Mouse (Mus musculus) forebrain, embryonic 16.5 days (tissue): ENCODE data around the gene Elavl2. TPM values are rescaled to one million over a fixed set of nuclear protein-coding genes. Genes with fewer than 3 reads are reported as not detected.

Experiments
- ATAC-seq: fragments of 200-750 bp; cut with Nextera tagmentation; 2 replicates; pipeline ENCODE4 v1.8.0; 2017; ENCODE audit warnings: mild to moderate bottlenecking, moderate library complexity
- H3K27ac ChIP-seq: fragments of 300-500 bp; sonication (generic); 2 replicates; pipeline ENCODE4 v1.5.1; 2014; ENCODE audit warnings: low read length, control low read depth
- H3K27me3 ChIP-seq: fragments of 300-500 bp; sonication (generic); replicated peaks from 2 replicates; pipeline ENCODE4 v1.6.1; 2014; ENCODE audit warnings: low read length; ENCODE audit not compliant: control insufficient read depth, insufficient read depth
- H3K36me3 ChIP-seq: fragments of 300-500 bp; sonication (generic); 2 replicates; pipeline ENCODE4 v1.6.1; 2014; ENCODE audit not compliant: control insufficient read depth, insufficient read depth
- H3K4me1 ChIP-seq: fragments of 300-500 bp; sonication (generic); replicated peaks from 2 replicates; pipeline ENCODE4 v1.6.1; 2014; ENCODE audit warnings: low read length; ENCODE audit not compliant: control insufficient read depth, insufficient read depth
- H3K4me2 ChIP-seq: fragments of 300-500 bp; sonication (generic); 2 replicates; pipeline ENCODE4 v1.6.1; 2014; ENCODE audit warnings: mild to moderate bottlenecking, low read length, control low read depth
- H3K4me3 ChIP-seq: fragments of 300-500 bp; sonication (generic); replicated peaks from 2 replicates; pipeline ENCODE4 v1.5.1; 2014; ENCODE audit warnings: mild to moderate bottlenecking, low read length, control low read depth
- H3K9ac ChIP-seq: fragments of 300-500 bp; sonication (generic); replicated peaks from 2 replicates; pipeline ENCODE4 v1.6.1; 2014; ENCODE audit warnings: low read depth, low read length, control low read depth
- H3K9me3 ChIP-seq: fragments of 300-500 bp; sonication (generic); 2 replicates; pipeline ENCODE4 v1.6.1; 2016; ENCODE audit warnings: low read length; ENCODE audit not compliant: control insufficient read depth
- WGBS: fragments of 180-500 bp; shearing (Covaris S2); extraction: QIAGEN DNeasy Blood & Tissue Kit; methylation state at CpG from one replicate; pipeline ENCODE4 v1.1.7; 2014; 5-methylcytosine and 5-hydroxymethylcytosine counted together
- polyA plus RNA-seq: library from polyadenylated mRNA; unstranded; fragments of >200 nt; fragmentation: Nextera tagmentation; extraction: Ambion mirVana; gene quantifications from 2 replicates; pipeline ENCODE4 v1.2.1, GENCODE M21; 2015

Gene Elavl2
- polyA plus RNA-seq, result 157 and 164 TPM in 2 replicates

DNA sequence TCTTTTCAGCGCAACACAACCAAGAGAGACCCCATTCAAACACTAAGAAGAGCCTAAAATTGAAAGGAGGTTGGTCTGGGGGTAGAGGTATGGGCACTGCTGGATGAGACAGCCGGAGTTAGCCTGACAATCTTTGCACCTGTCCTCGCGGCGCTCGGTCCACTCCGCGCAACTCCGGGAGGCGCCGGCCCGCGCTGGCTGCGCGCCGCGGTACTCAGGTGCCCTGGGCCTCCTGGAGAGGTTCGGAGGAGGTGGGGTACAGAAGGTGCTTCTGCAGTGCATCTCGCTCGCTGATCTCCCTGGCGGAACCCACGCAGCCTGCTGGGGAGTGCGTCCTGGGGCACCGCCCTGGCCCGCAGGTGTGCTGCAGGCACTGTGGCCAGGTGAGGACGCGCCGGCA, at the start of gene Elavl2:
Gene Elavl2, minus strand, starts transcription at position 363 of the 400 bp plus-strand sequence.
- H3K4me1 ChIP-seq, result peaks cover 10% of the 10 kb centered on the region
- ATAC-seq, result peak; percentile 24
- peak within 1 kb of the TSS; percentile 46 for H3K4me3 ChIP-seq
- H3K27ac ChIP-seq, result no peak within 1 kb of the TSS; the same call in 1 of the 2 replicates
- H3K9ac ChIP-seq, result peak within 1 kb of the TSS; percentile 57
- 0 out of 2 replicates have a peak, but pooled peaks cover 2% of the 10 kb centered on the region for H3K27me3 ChIP-seq
- no peaks in the 10 kb centered on the region for H3K36me3 ChIP-seq
- under 1% methylated on average over 28 of the region's 28 CpGs for WGBS
- peak within 1 kb of the TSS; percentile 88 for H3K4me2 ChIP-seq
- H3K9me3 ChIP-seq, result no peaks in the 10 kb centered on the region

DNA sequence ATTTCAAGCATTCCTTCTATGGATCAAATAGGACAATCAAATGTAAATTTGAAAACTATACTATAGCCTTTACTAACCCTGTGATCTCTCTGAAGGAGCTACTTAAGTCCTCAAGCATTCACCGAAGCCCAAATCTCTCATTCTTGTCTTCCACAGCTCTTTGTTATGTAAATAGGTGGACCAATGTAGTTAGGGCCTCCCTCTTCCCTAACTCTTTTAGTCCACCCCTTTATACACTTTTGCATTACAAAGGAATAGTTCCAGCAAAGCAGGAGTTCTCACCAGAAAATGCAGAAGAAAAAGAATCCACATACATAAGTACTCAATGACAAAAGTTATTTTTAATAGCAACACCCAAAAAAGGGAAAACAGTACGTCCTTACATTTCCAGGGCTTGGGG, 47.3 kb upstream of the Elavl2 start:
- ATAC-seq, result no peak
- H3K9me3 ChIP-seq, result no peaks in the 10 kb centered on the region
- 13% methylated on average over 2 of the region's 2 CpGs for WGBS

DNA sequence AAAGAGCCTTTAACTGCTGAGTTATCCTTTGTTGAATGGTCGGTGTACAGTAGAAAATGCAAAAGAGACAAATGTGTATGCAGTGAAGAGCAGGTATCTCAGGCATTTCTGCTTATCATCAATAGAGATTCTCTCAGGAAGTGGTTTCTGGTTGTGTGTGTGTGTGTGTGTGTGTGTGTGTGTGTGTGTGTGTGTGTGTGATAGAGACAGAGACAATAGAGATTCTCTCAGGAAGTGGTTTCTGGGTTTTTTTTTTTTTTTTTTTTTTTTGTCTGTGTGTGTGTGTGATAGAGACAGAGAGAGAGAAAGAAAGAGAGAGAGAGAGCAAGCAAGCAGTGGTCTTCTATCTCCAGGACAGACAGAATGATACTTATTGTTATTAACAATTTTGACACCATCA, 15.0 kb upstream of the Elavl2 start:
- no peak overlapping the region for H3K4me3 ChIP-seq
- no peaks in the 10 kb centered on the region for H3K4me1 ChIP-seq
- WGBS, result 85% methylated on average over 1 of the region's 1 CpGs
- H3K4me2 ChIP-seq, result no peak overlapping the region
- H3K9me3 ChIP-seq, result no peaks in the 10 kb centered on the region
- H3K27ac ChIP-seq, result no peak overlapping the region
- no peaks in the 10 kb centered on the region for H3K36me3 ChIP-seq
- no peak for ATAC-seq
- H3K27me3 ChIP-seq, result no peaks in the 10 kb centered on the region
- H3K9ac ChIP-seq, result no peak overlapping the region

More for the DNA sequence above, 47.3 kb upstream of the Elavl2 start:
- Histone ChIP-seq H3K27me3 (no peaks in the 10 kb centered on the region), H3K4me1 (no peaks in the 10 kb centered on the region), H3K9ac (no peak overlapping the region), H3K36me3 (no peaks in the 10 kb centered on the region), H3K4me3 (no peak overlapping the region), H3K27ac (no peak overlapping the region), H3K4me2 (no peak overlapping the region)

DNA sequence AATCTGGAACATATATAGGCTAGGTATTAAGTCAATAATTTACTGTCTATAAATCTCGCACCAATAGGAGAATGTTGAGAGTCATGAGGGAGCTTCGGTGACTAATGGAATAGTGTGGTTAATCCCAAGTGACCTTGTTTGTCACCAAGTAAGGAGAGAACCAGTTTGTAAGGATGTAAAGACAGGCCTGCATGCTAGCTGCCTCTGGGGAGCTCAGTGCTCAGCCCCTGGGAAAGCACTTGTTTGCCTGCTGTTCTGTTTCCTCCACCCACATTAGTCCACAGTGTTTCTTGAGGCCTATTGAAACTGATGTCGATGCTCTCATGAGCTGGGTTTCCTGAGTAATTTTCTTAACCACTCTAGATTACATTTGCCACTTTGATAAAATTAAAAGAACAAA, 4.5 kb upstream of the Elavl2 start:
- Histone ChIP-seq H3K9ac (no peak overlapping the region), H3K9me3 (no peaks in the 10 kb centered on the region), H3K4me1 (peaks cover 4% of the 10 kb centered on the region; the same call in 1 of the 2 replicates), H3K4me3 (no peak overlapping the region), H3K36me3 (no peaks in the 10 kb centered on the region), H3K27ac (no peak overlapping the region), H3K4me2 (no peak overlapping the region), H3K27me3 (0 out of 2 replicates have a peak, but pooled peaks cover 2% of the 10 kb centered on the region)
- no peak for ATAC-seq
- WGBS, result 75% methylated on average over 3 of the region's 3 CpGs

DNA sequence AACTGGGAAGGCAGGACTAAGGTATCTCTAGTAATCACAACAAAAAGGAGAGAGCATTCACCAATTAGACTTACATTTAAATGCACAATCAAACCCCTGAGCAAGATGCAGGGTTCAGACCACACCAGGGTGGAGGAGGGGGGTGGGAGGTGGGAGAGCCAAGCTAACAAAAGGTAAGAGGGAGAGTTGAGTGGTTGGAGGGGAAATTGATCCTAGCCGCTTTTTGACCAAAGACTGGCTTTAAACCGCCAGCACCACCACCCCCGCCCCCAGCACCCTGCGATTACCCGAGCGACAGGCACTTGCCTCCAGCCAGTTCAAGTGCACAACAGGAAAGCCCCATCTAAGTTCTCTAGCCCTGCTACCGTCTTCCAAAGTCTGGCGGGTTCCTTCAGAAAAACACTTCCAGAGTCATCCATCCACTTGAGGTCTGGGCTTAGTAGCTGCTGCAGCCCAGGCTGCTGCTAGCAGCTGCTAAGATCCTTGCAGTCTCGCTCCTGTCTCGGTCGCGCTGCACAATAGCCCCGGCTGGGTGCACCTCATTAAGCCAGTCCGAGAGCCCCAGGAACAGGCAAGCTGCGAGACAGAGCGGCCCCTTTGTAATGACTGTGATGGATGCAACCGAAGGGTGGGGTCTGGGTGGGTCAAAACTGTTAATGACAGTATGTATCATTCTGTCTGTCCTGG, 932 bp downstream of the Elavl2 start:
- WGBS, result under 1% methylated on average over 17 of the region's 17 CpGs
- Histone ChIP-seq H3K4me3 (peak overlapping the region; percentile 46), H3K4me1 (peaks cover 10% of the 10 kb centered on the region), H3K27me3 (0 out of 2 replicates have a peak, but pooled peaks cover 2% of the 10 kb centered on the region), H3K36me3 (no peaks in the 10 kb centered on the region), H3K9ac (peak overlapping the region; percentile 57), H3K9me3 (no peaks in the 10 kb centered on the region), H3K4me2 (peak overlapping the region; percentile 88), H3K27ac (no peak overlapping the region; the same call in 1 of the 2 replicates)
- ATAC-seq, result peak; percentile 95

DNA sequence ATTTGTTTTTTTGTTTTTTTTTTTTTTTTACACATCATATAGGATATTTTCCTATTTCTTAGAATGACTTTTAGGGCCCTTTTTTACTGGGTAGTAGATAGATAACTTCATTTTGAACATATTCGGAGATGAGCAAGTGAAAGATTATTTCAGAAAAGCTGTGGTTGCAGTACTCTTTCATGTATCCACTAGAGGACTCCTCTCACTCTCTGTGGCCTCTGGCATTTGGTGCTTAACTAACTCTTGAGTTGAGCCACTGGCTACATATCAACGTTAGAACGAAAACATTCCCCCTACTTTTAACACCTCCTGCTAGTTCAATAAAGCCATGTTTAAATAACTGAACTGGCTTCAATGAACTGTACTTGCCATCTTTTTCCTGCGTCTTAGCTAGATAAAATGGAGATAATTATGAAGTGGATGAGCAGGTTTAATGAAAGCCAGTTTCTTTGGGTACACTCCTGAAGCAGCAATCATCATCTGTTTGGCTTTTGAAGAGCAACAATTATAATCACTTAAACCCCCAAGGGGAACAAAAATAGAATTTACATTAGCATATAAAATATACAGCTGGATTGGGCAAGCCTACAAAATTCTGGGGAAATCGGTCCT, 8.5 kb downstream of the Elavl2 start:
- ATAC-seq, result no peak
- no peak overlapping the region for H3K4me2 ChIP-seq
- H3K9ac ChIP-seq, result no peak overlapping the region
- WGBS, result 52% methylated on average over 5 of the region's 5 CpGs
- no peaks in the 10 kb centered on the region for H3K27me3 ChIP-seq
- no peaks in the 10 kb centered on the region for H3K36me3 ChIP-seq
- no peak overlapping the region for H3K27ac ChIP-seq
- H3K4me3 ChIP-seq, result no peak overlapping the region
- no peaks in the 10 kb centered on the region for H3K9me3 ChIP-seq
- H3K4me1 ChIP-seq, result no peaks in the 10 kb centered on the region

DNA sequence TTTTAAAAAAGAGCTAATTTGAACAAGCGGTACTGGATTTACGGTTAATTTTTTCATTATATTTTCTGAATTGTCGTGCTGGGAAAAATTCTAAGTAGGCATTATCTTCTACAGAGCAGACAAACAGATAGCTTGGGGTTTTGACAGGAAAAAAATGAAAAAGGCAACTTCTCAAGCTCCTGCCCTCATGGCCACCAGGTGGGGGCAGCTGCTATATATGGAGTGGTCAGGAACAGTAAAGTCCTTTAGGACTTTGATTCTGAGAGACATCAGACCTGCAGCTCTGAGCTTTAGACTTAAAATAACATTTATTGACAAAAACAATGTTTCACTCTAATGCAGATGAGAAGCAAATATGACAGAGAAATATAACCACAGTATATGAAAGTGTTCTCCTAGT, 12.9 kb downstream of the Elavl2 start:
- no peak overlapping the region for H3K4me3 ChIP-seq
- ATAC-seq, result no peak
- H3K9ac ChIP-seq, result no peak overlapping the region
- no peaks in the 10 kb centered on the region for H3K9me3 ChIP-seq
- no peaks in the 10 kb centered on the region for H3K36me3 ChIP-seq
- H3K4me2 ChIP-seq, result no peak overlapping the region
- H3K27me3 ChIP-seq, result no peaks in the 10 kb centered on the region
- no peak overlapping the region for H3K27ac ChIP-seq
- H3K4me1 ChIP-seq, result no peaks in the 10 kb centered on the region
- 89% methylated on average over 3 of the region's 3 CpGs for WGBS

DNA sequence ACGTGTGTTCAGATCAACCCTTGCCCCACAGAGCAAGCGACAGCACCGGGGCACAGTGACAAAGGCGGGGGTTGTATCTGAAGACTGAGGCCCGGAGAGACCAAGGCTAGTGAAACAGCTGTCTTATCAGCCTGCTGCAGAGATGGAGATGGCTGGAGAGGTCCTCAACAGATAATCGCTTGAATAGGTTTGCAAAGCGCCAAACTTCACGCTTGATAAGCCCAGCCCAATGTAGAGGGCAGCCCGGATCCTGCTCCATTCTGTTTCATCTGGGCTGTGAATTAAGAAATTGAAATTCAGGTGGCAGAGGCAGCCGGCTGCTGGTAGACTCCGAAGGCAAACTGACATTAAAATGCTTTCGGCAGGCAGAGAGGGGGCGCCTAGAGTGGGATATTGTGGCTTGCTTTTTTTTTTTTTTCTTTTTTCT, 19.4 kb downstream of the Elavl2 start:
- Histone ChIP-seq H3K9ac (peak overlapping the region; percentile 43), H3K9me3 (no peaks in the 10 kb centered on the region), H3K27me3 (peaks cover 3% of the 10 kb centered on the region; the same call in 1 of the 2 replicates), H3K27ac (no peak overlapping the region), H3K36me3 (no peaks in the 10 kb centered on the region), H3K4me2 (peak overlapping the region; percentile 64), H3K4me1 (peaks cover 22% of the 10 kb centered on the region), H3K4me3 (peak overlapping the region; percentile 38)
- peak; percentile 6 for ATAC-seq
- under 1% methylated on average over 13 of the region's 13 CpGs for WGBS

DNA sequence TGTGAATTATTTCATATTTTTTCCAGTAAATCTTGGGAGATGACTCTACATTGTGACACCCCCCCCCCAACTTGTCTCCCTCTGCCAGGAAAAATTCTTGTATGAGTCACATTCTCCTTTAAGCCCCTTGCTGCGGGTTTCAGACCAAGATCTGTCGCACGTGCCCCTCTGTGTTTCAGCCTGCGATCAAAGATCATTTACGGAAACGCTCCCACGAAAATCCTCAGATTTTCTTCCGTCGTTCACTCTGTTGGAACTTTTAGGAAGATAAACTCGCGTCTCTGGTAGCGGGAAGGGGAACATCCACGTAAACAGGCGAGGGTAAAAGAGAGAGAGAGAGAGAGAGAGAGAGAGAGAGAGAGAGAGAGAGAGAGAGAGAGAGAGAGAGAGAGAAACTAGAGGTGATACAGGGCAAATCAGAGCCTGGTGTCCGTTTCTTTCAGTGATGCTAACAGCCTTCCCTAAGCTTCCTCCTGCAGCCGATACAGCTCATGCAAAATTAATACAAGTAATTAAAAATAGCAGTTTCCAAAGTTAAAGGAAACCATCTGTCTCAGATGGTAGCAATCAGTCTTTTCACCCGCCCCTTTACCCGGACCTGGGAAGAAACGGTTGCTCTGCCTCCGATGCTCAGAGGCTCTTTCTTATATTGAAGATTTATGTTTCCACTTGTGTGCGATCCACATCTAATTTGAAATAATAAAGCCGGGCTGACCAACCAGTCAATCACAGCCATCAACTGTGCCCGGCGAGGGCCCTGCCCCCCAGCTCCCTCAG, 20.1 kb downstream of the Elavl2 start:
- Histone ChIP-seq H3K27me3 (peaks cover 3% of the 10 kb centered on the region; the same call in 1 of the 2 replicates), H3K27ac (no peak overlapping the region), H3K4me1 (peaks cover 22% of the 10 kb centered on the region), H3K9ac (peak overlapping the region; percentile 43), H3K36me3 (no peaks in the 10 kb centered on the region), H3K4me3 (peak overlapping the region; percentile 38), H3K9me3 (no peaks in the 10 kb centered on the region), H3K4me2 (peak overlapping the region; percentile 64)
- 2% methylated on average over 24 of the region's 24 CpGs for WGBS
- no peak for ATAC-seq
